Mouse (Mus musculus) heart, adult 2 months (tissue): ENCODE measurements at regions not wholly inside any gene's neighbourhood (a gene's known extent, or its start where the extent isn't known, plus 50 kb on each side); places are given as distances from the start of the nearest gene placed in this dataset.

Experiments
- CTCF ChIP-seq: fragments of 200-600 bp; IDR thresholded peaks from 2 replicates; pipeline ENCODE4 v1.8.1; 2022; ENCODE audit warnings: antibody characterized with exemption, mild to moderate bottlenecking, moderate library complexity
- EP300 ChIP-seq: fragments of 200-500 bp; IDR thresholded peaks from 2 replicates; pipeline ENCODE4 v1.6.1; 2011; ENCODE audit warnings: low read depth, low read length, control low read depth; ENCODE audit not compliant: insufficient read depth
- POLR2A ChIP-seq: fragments of 200-500 bp; IDR thresholded peaks from 2 replicates; pipeline ENCODE4 v1.6.1; 2011; ENCODE audit warnings: mild to moderate bottlenecking, low read depth, low read length, control low read depth; ENCODE audit not compliant: insufficient read depth

GRCm38 (mm10) chr13:73134929-73135328, 125.3 kb upstream of the Irx4 start:
- TF ChIP-seq CTCF (no peak), EP300 (no peak), POLR2A (no peak)
